Mouse (Mus musculus): ENCODE results near the gene Gm5108.
A peak's percentile ranks its signal among the peaks of the same experiment; 100 is the strongest.

Gm5108 gene

DNA sequence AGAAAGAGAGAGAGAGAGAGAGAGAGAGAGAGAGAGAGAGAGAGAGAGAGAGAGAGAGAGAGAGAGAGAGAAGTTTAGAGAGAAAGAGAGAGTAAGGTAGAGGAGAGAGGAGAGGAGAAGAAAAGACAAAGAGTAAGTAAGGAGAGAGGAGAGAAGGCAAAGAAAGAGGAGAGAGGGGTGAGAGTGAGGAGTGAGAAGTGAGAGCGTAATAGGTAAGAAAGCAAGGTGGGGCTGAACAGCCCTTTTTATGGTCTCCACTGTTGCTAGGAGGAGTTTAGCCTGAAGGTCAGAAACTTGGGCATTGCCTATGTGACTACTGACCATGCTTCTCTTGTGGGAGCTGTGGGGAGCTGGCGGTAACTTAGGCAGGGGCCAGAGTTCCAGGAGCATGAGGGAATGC, at the start of gene Gm5108:
Gene Gm5108, plus strand, starts transcription at position 301 of the 400 bp plus-strand sequence.
- DNase-seq (ENCODE audit: low spot score in 2 of 2) = no peak

GRCm38 (mm10) chr5:67898921-67899320, 42.5 kb upstream of the Gm5108 start:
- no peak for DNase-seq (ENCODE audit: low spot score in 2 of 2)

GRCm38 (mm10) chr5:67904555-67904954, 36.9 kb upstream of the Gm5108 start:
- DNase-seq (ENCODE audit: low spot score in 2 of 2) = no peak

- no peak for DNase-seq (ENCODE audit: low spot score in 2 of 2)
Measured at GRCm38 (mm10) chr5:67930584-67930983, 10.9 kb upstream of the Gm5108 start.

DNA sequence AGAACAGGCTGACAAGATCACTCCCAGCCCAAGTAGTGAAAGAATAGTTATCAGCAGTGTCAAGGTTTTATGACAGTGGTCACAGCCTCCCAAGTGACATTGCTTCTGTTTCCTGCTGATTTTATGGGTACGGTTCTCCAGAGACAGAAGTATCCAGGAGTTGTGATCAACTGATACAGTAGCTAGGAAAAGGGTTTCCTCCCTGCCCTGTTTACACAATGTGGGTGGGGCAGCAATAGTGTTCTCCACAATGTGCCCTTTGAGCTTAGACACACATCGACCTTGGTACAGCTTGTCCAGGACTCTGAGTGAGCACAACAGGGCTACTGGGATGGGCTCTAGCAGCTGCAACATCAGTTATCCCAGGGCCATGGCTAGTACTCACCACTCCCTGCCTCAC, 9.8 kb upstream of the Gm5108 start:
- no peak for DNase-seq (ENCODE audit: low spot score in 2 of 2)

DNA sequence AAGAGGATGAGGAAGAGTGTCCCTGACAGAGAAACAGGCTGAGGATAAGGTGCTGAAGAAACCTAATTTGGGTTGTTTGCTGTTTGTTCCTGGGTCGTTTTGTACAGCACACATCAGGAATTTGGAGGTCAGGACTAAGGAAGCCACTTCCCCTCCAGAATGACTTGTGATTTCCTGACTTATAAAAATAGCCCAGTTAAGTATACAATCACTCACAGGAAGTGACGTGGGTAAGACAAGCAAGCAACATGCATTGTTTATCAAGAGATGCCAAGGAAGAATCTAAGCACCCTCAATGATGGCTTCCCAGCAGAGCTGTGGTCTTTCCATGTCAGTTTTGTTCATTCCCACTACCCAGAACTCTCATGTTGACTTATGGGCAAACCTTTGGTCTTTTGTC, 1.7 kb downstream of the Gm5108 start:
- no peak for DNase-seq (ENCODE audit: low spot score in 2 of 2)

- no peak for DNase-seq (ENCODE audit: low spot score in 2 of 2)
Measured at GRCm38 (mm10) chr5:67944074-67944785, 2.8 kb downstream of the Gm5108 start.

DNA sequence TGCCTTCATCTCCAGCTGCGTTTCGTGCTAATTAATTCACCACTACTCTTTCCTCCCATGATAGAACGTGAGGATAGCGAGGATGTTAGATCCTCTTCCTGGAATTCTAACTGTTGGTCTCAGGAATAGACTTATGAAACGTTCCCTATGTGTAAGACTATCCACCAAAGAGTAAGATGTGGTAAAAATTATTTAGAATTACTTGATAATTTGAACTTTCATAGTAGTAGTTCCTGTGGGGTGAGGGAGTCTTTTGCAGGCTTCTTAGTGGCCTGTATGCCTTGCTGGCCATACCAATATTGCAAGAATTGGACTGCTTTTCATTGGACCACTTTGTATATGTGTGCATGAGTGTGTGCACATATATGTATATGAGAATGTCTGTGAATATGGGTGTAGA, 4.9 kb downstream of the Gm5108 start, which contains the start of gene Gm21905:
Gene Gm21905, minus strand, starts transcription at position 101 of the 400 bp plus-strand sequence.
- DNase-seq (ENCODE audit: low spot score in 2 of 2) = no peak

DNA sequence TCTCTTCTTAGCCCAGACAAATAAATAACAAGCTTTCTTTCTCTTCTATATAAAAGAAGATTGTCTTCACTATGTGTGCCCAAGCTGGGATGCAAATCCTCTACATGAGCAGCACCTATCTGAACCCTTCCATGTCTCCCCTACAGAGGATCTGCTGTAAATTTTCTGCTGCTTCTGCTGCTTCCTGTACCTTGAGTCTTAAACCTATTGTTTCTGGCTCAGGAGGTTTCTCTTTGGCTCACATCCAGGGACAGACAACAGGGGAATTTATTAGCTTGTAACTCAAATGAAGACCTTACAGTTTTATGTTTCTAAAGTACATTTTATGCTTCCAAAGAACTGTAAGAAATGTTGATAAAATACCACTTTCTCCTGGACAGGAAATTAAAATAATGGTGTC, 5.5 kb downstream of the Gm5108 start:
- DNase-seq (ENCODE audit: low spot score in 2 of 2) = no peak

DNA sequence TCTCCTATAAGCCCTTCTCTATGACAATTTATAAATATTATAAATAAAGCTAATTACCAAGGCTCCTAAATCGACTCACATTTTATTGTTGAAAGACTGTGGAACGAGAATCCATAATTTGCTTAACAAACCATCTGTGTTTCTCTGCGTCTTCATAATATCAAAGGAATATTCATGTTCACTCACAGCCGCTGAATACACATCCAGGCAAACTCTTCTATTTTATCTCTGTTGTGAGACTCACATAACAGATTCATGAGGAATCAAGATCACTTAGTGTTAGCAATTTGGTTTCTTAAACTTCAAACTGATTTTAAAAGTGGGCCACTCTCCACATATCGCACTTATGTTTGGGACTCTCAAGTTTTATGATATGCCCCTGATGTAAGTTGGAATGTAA, 6.6 kb downstream of the Gm5108 start:
- DNase-seq (ENCODE audit: low spot score in 2 of 2) = no peak

- no peak for DNase-seq (ENCODE audit: low spot score in 2 of 2)
Measured at GRCm38 (mm10) chr5:67954097-67954496, 12.6 kb downstream of the Gm5108 start.

- DNase-seq (ENCODE audit: low spot score in 2 of 2) = no peak
Measured at GRCm38 (mm10) chr5:67955486-67955885, 14.0 kb downstream of the Gm5108 start.

- DNase-seq (ENCODE audit: low spot score in 2 of 2) = peak; percentile 19 to 47
Measured at GRCm38 (mm10) chr5:67961708-67962629, 20.5 kb downstream of the Gm5108 start.

DNA sequence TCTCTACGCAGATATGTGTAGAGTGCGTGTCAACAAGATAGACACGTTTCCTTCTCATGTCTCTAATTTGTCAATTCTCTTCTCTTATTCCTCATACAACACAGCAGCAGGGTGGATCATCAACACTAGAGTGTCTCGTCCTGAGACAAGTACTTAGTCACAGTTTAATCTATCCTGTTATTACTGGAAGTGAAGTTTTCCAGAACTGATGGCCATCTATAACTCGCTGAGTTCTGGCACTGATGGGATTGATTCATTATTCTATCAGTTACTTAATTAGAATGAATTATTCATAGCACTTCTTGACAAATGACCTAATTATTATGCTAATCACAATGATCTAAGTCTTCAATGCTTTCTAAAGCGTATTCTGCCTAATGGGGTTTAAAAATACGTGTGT, 28.1 kb downstream of the Gm5108 start:
- no peak for DNase-seq (ENCODE audit: low spot score in 2 of 2)

DNA sequence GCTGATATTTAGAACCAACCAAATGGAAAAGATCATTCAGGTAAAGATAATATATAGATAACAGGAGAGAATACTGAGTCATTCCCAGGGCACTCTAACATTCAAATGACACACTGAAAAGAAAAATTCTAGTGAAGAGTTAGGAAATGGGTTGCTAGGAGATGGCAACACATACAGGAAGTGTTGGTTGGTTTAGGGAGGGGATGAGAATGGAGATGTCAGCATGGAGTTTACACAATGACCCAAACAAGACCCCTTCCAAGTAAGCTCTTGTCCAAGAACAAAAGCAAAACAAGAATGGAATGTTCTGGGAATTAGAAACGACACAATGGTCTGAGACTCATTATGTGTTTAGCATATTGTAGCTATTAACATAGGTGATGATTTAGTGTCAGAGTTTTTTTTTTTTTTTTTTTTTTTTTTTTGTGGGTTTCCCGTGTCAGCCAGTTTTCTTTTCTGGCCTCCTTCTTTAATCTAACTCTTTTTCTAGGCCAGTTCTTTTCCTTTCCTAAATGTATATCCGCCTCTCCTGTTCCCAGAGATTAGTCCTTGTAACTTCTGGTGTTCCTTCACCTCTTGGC, 40.6 kb downstream of the Gm5108 start:
- no peak for DNase-seq (ENCODE audit: low spot score in 2 of 2)

DNA sequence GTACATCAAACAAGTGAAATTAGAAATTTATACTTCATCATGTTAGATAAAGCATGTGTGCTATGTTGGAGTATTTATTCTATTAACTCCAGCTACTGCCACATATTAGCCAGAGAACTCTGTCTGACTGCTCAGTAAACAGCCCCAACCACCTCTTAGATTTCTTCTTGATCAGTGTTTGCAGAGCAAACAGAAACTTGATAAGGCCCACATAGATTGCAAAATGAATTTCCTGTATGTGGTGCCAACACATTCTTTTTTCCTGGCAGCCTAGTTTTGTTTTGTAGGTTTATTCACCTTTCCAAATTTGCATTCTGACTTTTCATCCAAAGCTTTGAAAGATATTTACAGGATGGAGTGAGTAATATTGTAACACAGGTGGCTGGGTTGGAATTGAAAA, 49.0 kb downstream of the Gm5108 start:
- no peak for DNase-seq (ENCODE audit: low spot score in 2 of 2)

- DNase-seq (ENCODE audit: low spot score in 2 of 2) = no peak
Measured at GRCm38 (mm10) chr5:68002611-68003010, 61.1 kb downstream of the Gm5108 start.

GRCm38 (mm10) chr5:68003904-68004303, 62.4 kb downstream of the Gm5108 start:
- no peak for DNase-seq (ENCODE audit: low spot score in 2 of 2)

- DNase-seq (ENCODE audit: low spot score in 2 of 2) = no peak
Measured at GRCm38 (mm10) chr5:68004419-68004818, 63.0 kb downstream of the Gm5108 start.

- DNase-seq (ENCODE audit: low spot score in 2 of 2) = no peak
Measured at GRCm38 (mm10) chr5:68007074-68007473, 65.6 kb downstream of the Gm5108 start.

DNA sequence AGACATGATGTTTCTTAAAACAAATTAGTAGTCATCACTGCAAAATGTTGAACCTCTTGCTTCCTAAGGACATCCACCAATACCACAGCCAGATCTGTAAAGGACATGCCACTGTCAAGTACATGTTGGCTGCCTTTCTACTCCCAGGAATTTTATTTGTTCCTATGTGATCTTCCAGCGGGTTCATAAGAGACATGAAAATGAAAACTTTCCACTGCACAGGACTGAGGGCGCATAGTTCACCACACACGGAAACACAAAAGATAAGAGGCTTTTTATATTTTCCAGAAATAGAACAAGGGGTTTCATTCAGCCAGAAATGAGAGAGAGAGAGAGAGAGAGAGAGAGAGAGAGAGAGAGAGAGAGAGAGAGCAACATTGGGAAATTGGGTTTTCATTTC, 70.1 kb downstream of the Gm5108 start:
- no peak for DNase-seq (ENCODE audit: low spot score in 2 of 2)

- peak; percentile 84 to 88 for DNase-seq (ENCODE audit: low spot score in 2 of 2)
Measured at GRCm38 (mm10) chr5:68012618-68013017, 71.1 kb downstream of the Gm5108 start.

Measured in right cerebral cortex, adult 2 months (tissue).